In genomic region chr2:181863791-181864535, GRCm38 (mm10) we compare ENCODE assay signal across 8 mouse cellular contexts. TPM values are rescaled to one million over a fixed set of nuclear protein-coding genes. Genes with fewer than 3 reads are reported as not detected.
A peak's percentile ranks its signal among the peaks of the same experiment; 100 is the strongest.
DNase-seq lines count a peak whose midpoint lies in the region; ATAC-seq and TF ChIP-seq lines count a peak whose summit lies in the region.

Gene Polr3k, plus strand, starts transcription at chr2:181864337.

- peak; percentile 97 for DNase-seq in 416B (ENCODE audit: low read depth)
- peak; percentile 95 for DNase-seq in heart, adult 8-10 months (ENCODE audit: low spot score)
- peak; percentile 97 for DNase-seq in kidney, adult 9 months
- peak; percentile 96 for DNase-seq in limb, embryonic 14.5 days (ENCODE audit: low spot score)
- peak; percentile 98 for DNase-seq in midbrain, postnatal 0 days (ENCODE audit: low spot score)
- DNase-seq in spleen, postnatal 14 days (ENCODE audit: low spot score in 2 of 2), result peak; percentile 82 to 83

- WGBS in bone marrow, adult 2 months, result under 1% methylated on average over 35 of the region's 35 CpGs
- under 1% methylated on average over 35 of the region's 35 CpGs for WGBS in embryonic facial prominence, embryonic 15.5 days
- 2% methylated on average over 33 of the region's 35 CpGs for WGBS in limb, embryonic 14.5 days
- under 1% methylated on average over 35 of the region's 35 CpGs for WGBS in midbrain, postnatal 0 days

- H3K9me3 ChIP-seq in embryonic facial prominence, embryonic 15.5 days (replicated peaks), result no peaks in the 10 kb centered on the region
- H3K9me3 ChIP-seq in limb, embryonic 14.5 days (ENCODE audit: control insufficient read depth, low read length), result no peaks in the 10 kb centered on the region
- no peaks in the 10 kb centered on the region for H3K9me3 ChIP-seq in midbrain, postnatal 0 days (ENCODE audit: low read length)

- H3K9ac ChIP-seq in embryonic facial prominence, embryonic 15.5 days, result peak within 1 kb of the TSS; percentile 62
- H3K9ac ChIP-seq in limb, embryonic 14.5 days (ENCODE audit: low read depth, low read length, severe bottlenecking), result peak within 1 kb of the TSS; percentile 73
- peak within 1 kb of the TSS; percentile 67 for H3K9ac ChIP-seq in midbrain, postnatal 0 days (replicated peaks; ENCODE audit: low read length, poor library complexity, severe bottlenecking)

- H3K27ac ChIP-seq in bone marrow, adult 2 months (ENCODE audit: control insufficient read depth, insufficient read depth, low read depth, low read length, poor library complexity), result peak within 1 kb of the TSS; percentile 60
- peak within 1 kb of the TSS; percentile 87 for H3K27ac ChIP-seq in embryonic facial prominence, embryonic 15.5 days (replicated peaks)
- peak within 1 kb of the TSS; percentile 76 for H3K27ac ChIP-seq in limb, embryonic 14.5 days (replicated peaks; ENCODE audit: low read depth, low read length)
- peak within 1 kb of the TSS; percentile 83 for H3K27ac ChIP-seq in midbrain, postnatal 0 days (ENCODE audit: low read depth, low read length)

- H3K36me3 ChIP-seq in embryonic facial prominence, embryonic 15.5 days, result peaks cover 9% of the 10 kb centered on the region
- peaks cover 13% of the 10 kb centered on the region for H3K36me3 ChIP-seq in limb, embryonic 14.5 days (ENCODE audit: control insufficient read depth, insufficient read depth, low read length)
- no peaks in the 10 kb centered on the region for H3K36me3 ChIP-seq in midbrain, postnatal 0 days (ENCODE audit: insufficient read depth, low read length)

- H3K4me1 ChIP-seq in bone marrow, adult 2 months (ENCODE audit: control insufficient read depth, insufficient read depth, low read length), result no peaks in the 10 kb centered on the region; the same call in 1 of the 2 replicates
- peaks cover 18% of the 10 kb centered on the region for H3K4me1 ChIP-seq in embryonic facial prominence, embryonic 15.5 days
- peaks cover 10% of the 10 kb centered on the region; the same call in 1 of the 2 replicates for H3K4me1 ChIP-seq in limb, embryonic 14.5 days (ENCODE audit: control insufficient read depth, insufficient read depth, low read length)
- H3K4me1 ChIP-seq in midbrain, postnatal 0 days (ENCODE audit: insufficient read depth, low read length), result peaks cover 9% of the 10 kb centered on the region; the same call in 1 of the 2 replicates

- H3K27me3 ChIP-seq in embryonic facial prominence, embryonic 15.5 days, result no peaks in the 10 kb centered on the region
- H3K27me3 ChIP-seq in limb, embryonic 14.5 days (ENCODE audit: control insufficient read depth, insufficient read depth, low read length), result no peaks in the 10 kb centered on the region
- no peaks in the 10 kb centered on the region for H3K27me3 ChIP-seq in midbrain, postnatal 0 days (ENCODE audit: insufficient read depth, low read length)

- peak; percentile 100 for ATAC-seq in embryonic facial prominence, embryonic 15.5 days (ENCODE audit: insufficient number of reproducible peaks, low FRiP score, low TSS enrichment, low read depth)
- peak; percentile 100 for ATAC-seq in limb, embryonic 14.5 days (ENCODE audit: low FRiP score, low read depth)
- ATAC-seq in midbrain, postnatal 0 days (ENCODE audit: low FRiP score), result peak; percentile 100

- peak within 1 kb of the TSS; percentile 76 for H3K4me2 ChIP-seq in embryonic facial prominence, embryonic 15.5 days (replicated peaks)
- peak within 1 kb of the TSS; percentile 80 for H3K4me2 ChIP-seq in limb, embryonic 14.5 days (replicated peaks; ENCODE audit: low read depth, low read length, severe bottlenecking)
- H3K4me2 ChIP-seq in midbrain, postnatal 0 days (ENCODE audit: low read depth, low read length, poor library complexity, severe bottlenecking), result peak within 1 kb of the TSS; percentile 82

- peak within 1 kb of the TSS; percentile 81 for H3K4me3 ChIP-seq in bone marrow, adult 2 months (replicated peaks; ENCODE audit: control insufficient read depth, low read depth, low read length)
- peak within 1 kb of the TSS; percentile 73 for H3K4me3 ChIP-seq in embryonic facial prominence, embryonic 15.5 days (replicated peaks)
- peak within 1 kb of the TSS; percentile 77 for H3K4me3 ChIP-seq in limb, embryonic 14.5 days (replicated peaks; ENCODE audit: low read length)
- peak within 1 kb of the TSS; percentile 65 for H3K4me3 ChIP-seq in midbrain, postnatal 0 days (ENCODE audit: low read depth, low read length)

- TF ChIP-seq POLR2A in bone marrow, adult 2 months (IDR thresholded peaks at IDR 0.05; ENCODE audit: borderline replicate concordance, control insufficient read depth, low read depth, low read length), result peak; percentile 71
- TF ChIP-seq POLR2A in limb, embryonic 14.5 days (IDR thresholded peaks at IDR 0.05; ENCODE audit: borderline replicate concordance, extremely low read depth, insufficient read depth, insufficient read length), result 0 out of 2 replicates have a peak, but pooled peaks have one; percentile 19

- TF ChIP-seq CTCF in bone marrow, adult 2 months (IDR thresholded peaks at IDR 0.05; ENCODE audit: control insufficient read depth, insufficient read depth, low read length), result peak; percentile 16; the same call in 1 of the 2 replicates
- peak; percentile 1; the same call in 1 of the 2 replicates for TF ChIP-seq CTCF in midbrain, postnatal 0 days (IDR thresholded peaks at IDR 0.05)

RNA-seq across cellular contexts. Expression of gene Polr3k, which starts in this region (rescaled TPM):
- 10.4 and 11.9 TPM in 2 replicates for polyA plus RNA-seq in bone marrow, adult 2 months (2011; ENCODE audit: insufficient read depth, insufficient read length, low replicate concordance, missing spikeins)
- polyA plus RNA-seq in embryonic facial prominence, embryonic 15.5 days (2015; fragmentation: Nextera tagmentation; extraction: Ambion mirVana), result 59.5 and 62.8 TPM in 2 replicates
- total RNA-seq in heart, adult 8-10 months (2022), result 10 to 100 TPM in 2 of 4 experiments, 1 to 10 TPM in 2; 9.1 to 11.4 (median 10.3) TPM
- polyA plus RNA-seq in limb, embryonic 14.5 days (2012; rRNA removed), result 24.5 and 27.1 TPM in 2 replicates
- 66.4 and 67.2 TPM in 2 replicates for polyA plus RNA-seq in limb, embryonic 14.5 days (2014; fragmentation: Nextera tagmentation; extraction: Ambion mirVana)
- total RNA-seq in midbrain, postnatal 0 days (2014; rRNA removed), result 46.9 and 55.3 TPM in 2 replicates
- polyA plus RNA-seq in midbrain, postnatal 0 days (2015; fragmentation: Nextera tagmentation; extraction: Ambion mirVana), result 69.9 and 70.9 TPM in 2 replicates

Comparison
In these comparisons a context has a peak if more than half of its experiments do, and no peak if none do; other contexts are left out.
1. Peak in every context shown above with its lines: DNase-seq, ATAC-seq, H3K4me3 ChIP-seq and H3K27ac ChIP-seq.